Mouse (Mus musculus) small intestine, adult 2 months (tissue): ENCODE measurements around the gene Defb45.
A peak's percentile ranks its signal among the peaks of the same experiment; 100 is the strongest.

Experiments used
- CTCF ChIP-seq: fragments of 200-500 bp; IDR thresholded peaks from 2 replicates; pipeline ENCODE4 v1.5.1; 2012; ENCODE audit warnings: low read depth, mild to moderate bottlenecking, control low read depth, inconsistent platforms, low read length, moderate library complexity, mixed read lengths; ENCODE audit not compliant: insufficient replicate concordance, insufficient read length; ENCODE audit errors: extremely low read depth
- POLR2A ChIP-seq: fragments of 200-500 bp; IDR thresholded peaks from 2 replicates; pipeline ENCODE4 v1.6.1; 2012; ENCODE audit warnings: low read depth, mild to moderate bottlenecking, control low read depth, inconsistent platforms, low read length, moderate library complexity

DNA sequence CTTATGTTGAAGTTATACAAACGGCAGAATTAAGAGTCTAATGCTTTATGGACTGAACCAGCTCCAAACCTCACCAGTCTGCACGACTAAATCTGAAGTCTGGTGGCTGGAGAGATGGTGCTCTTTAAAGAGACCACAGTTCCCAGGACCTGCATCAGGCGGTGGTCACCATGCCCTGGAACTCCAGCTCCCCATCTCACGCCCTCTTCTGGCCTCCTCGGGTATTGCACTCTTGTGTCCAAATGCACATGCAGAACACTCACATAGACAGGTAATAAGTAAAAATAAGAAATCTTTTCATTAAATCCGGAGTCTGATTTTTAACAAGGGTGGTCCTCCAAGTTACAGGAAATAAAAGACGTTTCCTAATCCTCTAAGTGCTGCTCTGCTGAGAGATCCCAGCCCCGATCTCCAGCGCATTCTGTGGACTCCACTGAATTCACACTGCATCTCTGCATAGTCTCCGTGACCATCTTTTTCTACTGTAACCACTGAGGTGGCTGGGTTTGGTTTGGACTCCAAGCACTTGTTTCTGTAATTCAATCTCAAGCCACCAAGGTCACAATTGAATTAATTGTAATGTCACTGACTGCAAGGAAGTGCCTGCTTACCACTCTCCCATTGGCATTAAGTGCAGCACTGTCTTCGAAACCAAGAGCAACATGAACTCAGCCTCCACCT lies 26.9 kb downstream of the Defb45 start, which contains the start of gene Defb21:
- TF ChIP-seq POLR2A = no peak
- TF ChIP-seq CTCF = peak; percentile 28; the same call in 1 of the 2 replicates
